9 mouse cellular contexts compared by ENCODE assay signal in genomic region chr5:23684517-23684916, GRCm38 (mm10). TPM values are rescaled to one million over a fixed set of nuclear protein-coding genes. Genes with fewer than 3 reads are reported as not detected.
DNase-seq lines count a peak whose midpoint lies in the region; ATAC-seq lines count a peak whose summit lies in the region.
"Had no signal": no experiment of that assay in that cellular context is flagged by ENCODE, and none has a peak within 500 bp of the region (broad histone marks: within the 10 kb centered on the region; RNA-seq: fewer than 3 reads in every experiment).

Srpk2 (minus strand) TSS chr5:23684617.

- DNase-seq in kidney, postnatal 10 days: no peak
- no peak for DNase-seq in adrenal gland, postnatal 25 days
- DNase-seq in gastrocnemius, postnatal 10 days: no peak
- no peak for DNase-seq in midbrain, embryonic 11.5 days (ENCODE audit: low spot score, missing footprints)
- DNase-seq in spleen, postnatal 36 days (ENCODE audit: low spot score in 2 of 2): no peak
- DNase-seq in ovary, postnatal 10 days (ENCODE audit: low spot score): no peak
- DNase-seq: liver, embryonic 13.5 days had no signal

- H3K4me2 ChIP-seq in kidney, embryonic 14.5 days (replicated peaks; ENCODE audit: low read depth, low read length): no peak within 1 kb of the TSS
- H3K4me2 ChIP-seq in hindbrain, embryonic 15.5 days: no peak within 1 kb of the TSS
- no peak within 1 kb of the TSS for H3K4me2 ChIP-seq in midbrain, embryonic 11.5 days
- H3K4me2 ChIP-seq: liver, embryonic 13.5 days had no signal

- H3K27me3 ChIP-seq in kidney, embryonic 14.5 days (ENCODE audit: control insufficient read depth, insufficient read depth, low read length): no peaks in the 10 kb centered on the region
- no peaks in the 10 kb centered on the region for H3K27me3 ChIP-seq in hindbrain, embryonic 15.5 days
- no peaks in the 10 kb centered on the region for H3K27me3 ChIP-seq in midbrain, embryonic 11.5 days (ENCODE audit: control insufficient read depth, insufficient read depth, low read length)
- H3K27me3 ChIP-seq: liver, embryonic 13.5 days had no signal

- WGBS in kidney, embryonic 14.5 days: 63% methylated on average over 1 of the region's 1 CpGs
- WGBS in hindbrain, embryonic 15.5 days: 70% methylated on average over 1 of the region's 1 CpGs
- 69% methylated on average over 1 of the region's 1 CpGs for WGBS in midbrain, embryonic 11.5 days

- H3K9ac ChIP-seq in kidney, embryonic 14.5 days (ENCODE audit: low read depth, low read length): no peak within 1 kb of the TSS
- no peak within 1 kb of the TSS for H3K9ac ChIP-seq in hindbrain, embryonic 15.5 days
- no peak within 1 kb of the TSS for H3K9ac ChIP-seq in midbrain, embryonic 11.5 days (ENCODE audit: low read length)
- H3K9ac ChIP-seq: liver, embryonic 13.5 days had no signal

- no peak for ATAC-seq in kidney, embryonic 14.5 days (ENCODE audit: low FRiP score, low TSS enrichment)
- ATAC-seq in hindbrain, embryonic 15.5 days (ENCODE audit: low FRiP score, low read depth): no peak
- no peak for ATAC-seq in midbrain, embryonic 11.5 days (ENCODE audit: low FRiP score)

- no peak within 1 kb of the TSS for H3K4me3 ChIP-seq in kidney, embryonic 14.5 days (ENCODE audit: low read length)
- no peak within 1 kb of the TSS for H3K4me3 ChIP-seq in hindbrain, embryonic 15.5 days
- no peak within 1 kb of the TSS for H3K4me3 ChIP-seq in midbrain, embryonic 11.5 days (ENCODE audit: low read depth, low read length)
- H3K4me3 ChIP-seq: liver, embryonic 13.5 days had no signal

- no peaks in the 10 kb centered on the region for H3K9me3 ChIP-seq in kidney, embryonic 14.5 days (ENCODE audit: control insufficient read depth, low read length)
- no peaks in the 10 kb centered on the region for H3K9me3 ChIP-seq in hindbrain, embryonic 15.5 days
- H3K9me3 ChIP-seq in midbrain, embryonic 11.5 days (ENCODE audit: control insufficient read depth, low read length): no peaks in the 10 kb centered on the region
- H3K9me3 ChIP-seq: liver, embryonic 13.5 days had no signal

- no peak within 1 kb of the TSS for H3K27ac ChIP-seq in kidney, embryonic 14.5 days (ENCODE audit: low read depth, low read length)
- no peak within 1 kb of the TSS for H3K27ac ChIP-seq in hindbrain, embryonic 15.5 days (replicated peaks)
- H3K27ac ChIP-seq in midbrain, embryonic 11.5 days (ENCODE audit: low read depth, low read length): no peak within 1 kb of the TSS
- H3K27ac ChIP-seq: liver, embryonic 13.5 days had no signal

- H3K4me1 ChIP-seq in kidney, embryonic 14.5 days (ENCODE audit: control insufficient read depth, insufficient read depth, low read length): no peaks in the 10 kb centered on the region
- no peaks in the 10 kb centered on the region for H3K4me1 ChIP-seq in hindbrain, embryonic 15.5 days (replicated peaks)
- H3K4me1 ChIP-seq in midbrain, embryonic 11.5 days (ENCODE audit: control insufficient read depth, insufficient read depth, low read length): no peaks in the 10 kb centered on the region
- H3K4me1 ChIP-seq: liver, embryonic 13.5 days had no signal

- no peaks in the 10 kb centered on the region for H3K36me3 ChIP-seq in kidney, embryonic 14.5 days (ENCODE audit: control insufficient read depth, insufficient read depth, low read length)
- no peaks in the 10 kb centered on the region for H3K36me3 ChIP-seq in hindbrain, embryonic 15.5 days
- H3K36me3 ChIP-seq in midbrain, embryonic 11.5 days (ENCODE audit: control insufficient read depth, insufficient read depth, low read length): no peaks in the 10 kb centered on the region
- H3K36me3 ChIP-seq: liver, embryonic 13.5 days had no signal

RNA-seq across cellular contexts. Expression of gene Srpk2, which starts in this region (rescaled TPM):
- 41.8 and 50.8 TPM in 2 replicates for polyA plus RNA-seq in kidney, embryonic 14.5 days (2014; fragmentation: Nextera tagmentation; extraction: Ambion mirVana)
- total RNA-seq in adrenal gland, postnatal 25 days (2021): 38.9 and 57.0 TPM in 2 replicates
- 10 to 100 TPM; 35.7 to 41.2 TPM for total RNA-seq in gastrocnemius, postnatal 10 days (2021)
- 96.7 and 101 TPM in 2 replicates for polyA plus RNA-seq in hindbrain, embryonic 15.5 days (2015; fragmentation: Nextera tagmentation; extraction: Ambion mirVana)
- polyA plus RNA-seq in midbrain, embryonic 11.5 days (2014; fragmentation: Nextera tagmentation; extraction: Ambion mirVana): 59.5 and 62.1 TPM in 2 replicates
